Mouse (Mus musculus) Patski (cell line): Measurements from ENCODE around the gene Sema6b. TPM values are rescaled to one million over a fixed set of nuclear protein-coding genes. Genes with fewer than 3 reads are reported as not detected.

Source experiments
- ATAC-seq: fragments of 100-300 bp; one replicate; pipeline ENCODE4 v1.8.0; 2021
- CTCF ChIA-PET: fragments of 350-600 bp; sonication (Branson Sonifier 250); formaldehyde crosslinking; loops from one replicate; lab custom pipeline; 2022; ENCODE audit warnings: inconsistent platforms; lab: Charles Lee
- POLR2A ChIA-PET: fragments of 350-600 bp; sonication (Branson Sonifier 250); formaldehyde crosslinking; loops from one replicate; lab custom pipeline; 2022; ENCODE audit warnings: antibody characterized with exemption, inconsistent platforms; lab: Charles Lee
- DNase-seq: peaks from one replicate; pipeline ENCODE4 v3.0.0-alpha.2; 2011; ENCODE audit warnings: low read depth, low spot score
- H3K27me3 ChIP-seq: fragments of 371-371 bp; one replicate; pipeline ENCODE4 v1.5.1; 2021
- CTCF ChIP-seq: fragments of 100-300 bp; IDR thresholded peaks from one replicate; pipeline ENCODE4 v1.5.1; 2021
- in situ Hi-C: fragments of 300-500 bp; cut with MboI; formaldehyde crosslinking; loops from 3 replicates; pipeline ENCODE4 v1.11.1; 2018; ENCODE audit warnings: low pct_unique_long_range_greater_than_20kb, mixed read lengths
- polyA plus RNA-seq: library from polyadenylated mRNA; unstranded; gene quantifications from one replicate; pipeline ENCODE4 v1.2.3, GENCODE M21; 2021

Gene Sema6b
- polyA plus RNA-seq, 1 experiment from 2014 or later: 2.0 TPM

- H3K27me3 ChIP-seq: peaks cover 78% of the 10 kb centered on the region
- in situ Hi-C loops: no loop called here
- ATAC-seq (no peak), DNase-seq (no peak)
- no peak for TF ChIP-seq CTCF
- POLR2A ChIA-PET: no interaction called here
- CTCF ChIA-PET: interaction anchor here (0.9 to 1.0 kb wide), 3 partner anchors 13 to 28 kb away, joined by 3 to 4 read pairs (median 3); no protein-coding TSS in a partner anchor
Observed at GRCm38 (mm10) chr17:56147420-56147819, 7.3 kb upstream of the Sema6b start.

- no peak for TF ChIP-seq CTCF
- POLR2A ChIA-PET: no interaction called here
- in situ Hi-C loops: no loop called here
- ATAC-seq (no peak), DNase-seq (no peak)
- CTCF ChIA-PET: no interaction called here
- peaks cover 79% of the 10 kb centered on the region for H3K27me3 ChIP-seq
Observed at GRCm38 (mm10) chr17:56146131-56146530, 6.0 kb upstream of the Sema6b start.

DNA sequence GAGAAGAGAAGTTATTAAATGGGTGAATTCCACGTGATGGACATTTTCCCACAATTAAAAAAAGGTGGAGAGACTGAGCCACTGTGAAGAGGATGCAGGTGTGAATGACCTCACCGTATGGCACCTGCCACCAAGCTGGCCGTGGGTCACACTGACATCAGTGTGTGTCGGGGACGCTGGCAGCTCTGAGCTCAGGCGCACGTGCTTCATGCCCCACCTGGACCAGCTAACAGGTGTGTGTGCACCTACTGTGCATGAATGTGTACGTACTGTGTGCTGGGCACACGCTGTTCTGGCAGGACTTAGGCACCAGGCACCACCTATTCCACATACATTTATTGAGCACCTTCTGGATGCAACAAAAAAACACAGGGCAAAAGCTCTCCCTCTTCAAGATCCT, 4.4 kb upstream of the Sema6b start:
- POLR2A ChIA-PET: no interaction called here
- in situ Hi-C loops: no loop called here
- CTCF ChIA-PET: no interaction called here
- H3K27me3 ChIP-seq: peaks cover 71% of the 10 kb centered on the region
- no peak for TF ChIP-seq CTCF
- DNase-seq (no peak), ATAC-seq (no peak)

DNA sequence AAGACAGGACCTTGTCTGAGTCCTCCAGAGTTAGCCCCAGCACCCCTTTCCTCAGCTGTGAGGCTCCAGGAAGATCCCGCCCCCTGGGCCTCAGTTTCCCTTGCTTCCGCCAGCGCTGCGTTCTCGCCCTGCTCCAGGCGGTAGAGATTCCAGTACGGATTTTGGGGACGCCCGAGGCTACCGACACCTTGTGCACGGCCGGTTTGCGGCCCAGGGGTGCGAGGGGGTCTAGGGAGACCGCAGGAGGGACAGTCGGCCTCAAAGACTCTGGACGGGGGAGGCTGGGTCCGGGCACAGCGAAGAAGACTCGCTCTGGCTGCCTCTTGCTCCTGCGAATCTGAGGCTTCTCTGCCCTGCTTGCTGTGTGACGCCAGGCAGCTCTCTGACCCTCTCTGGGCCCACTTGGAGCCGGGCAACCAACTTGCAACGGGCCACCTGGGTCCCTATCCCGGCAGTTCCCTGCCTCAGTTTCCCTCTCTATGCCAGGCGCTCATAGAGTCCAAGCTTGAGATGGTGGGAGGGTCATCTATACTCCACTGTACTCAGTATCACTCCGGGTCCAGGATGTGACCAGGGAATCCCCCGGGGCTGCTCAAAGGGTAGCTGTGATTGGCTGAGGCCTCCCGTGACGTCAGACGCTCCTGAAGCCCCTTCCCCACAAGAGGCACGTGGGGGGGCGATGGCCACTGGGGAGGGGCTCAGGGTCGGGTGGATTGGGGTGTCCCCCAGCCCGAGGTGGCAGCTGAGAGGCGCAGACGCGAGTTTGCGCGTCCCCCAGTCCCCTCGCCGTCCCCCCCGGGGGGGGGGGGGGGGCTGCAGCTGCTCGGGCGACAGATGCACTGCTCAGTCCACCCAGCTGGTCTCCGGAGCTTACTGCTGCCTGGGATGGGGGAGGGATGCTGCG, 1.8 kb upstream of the Sema6b start:
- peak; percentile 18 for ATAC-seq
- in situ Hi-C loops: no loop called here
- peaks cover 57% of the 10 kb centered on the region for H3K27me3 ChIP-seq
- POLR2A ChIA-PET: no interaction called here
- no peak for DNase-seq
- CTCF ChIA-PET: no interaction called here
- no peak for TF ChIP-seq CTCF

DNA sequence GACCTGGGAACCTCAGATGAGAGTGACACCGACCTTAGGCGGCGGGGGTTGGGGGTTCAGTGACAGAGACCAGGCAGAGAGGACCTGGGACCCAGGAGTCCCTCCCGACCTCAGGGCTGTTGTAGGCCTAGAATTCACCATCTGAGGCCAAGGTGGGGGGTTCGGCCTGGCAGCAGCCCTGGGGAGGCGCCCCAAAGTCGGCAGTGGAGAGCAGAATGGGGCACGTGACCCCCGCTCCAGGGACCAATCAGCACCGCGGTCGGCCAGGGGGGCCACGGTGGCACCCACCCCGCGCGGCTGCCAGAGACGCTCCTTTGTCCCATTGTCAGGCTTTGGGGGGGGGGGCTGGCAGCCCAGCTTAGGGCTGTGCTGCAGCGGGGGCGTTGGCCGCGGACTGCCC, 788 bp downstream of the Sema6b start:
- CTCF ChIA-PET: interaction anchor here (0.8 kb wide), 1 partner anchor 116 kb away, joined by 3 read pairs; no protein-coding TSS in a partner anchor
- H3K27me3 ChIP-seq: peaks cover 34% of the 10 kb centered on the region
- POLR2A ChIA-PET: no interaction called here
- no peak for TF ChIP-seq CTCF
- no peak for ATAC-seq
- in situ Hi-C loops: no loop called here
- no peak for DNase-seq

DNA sequence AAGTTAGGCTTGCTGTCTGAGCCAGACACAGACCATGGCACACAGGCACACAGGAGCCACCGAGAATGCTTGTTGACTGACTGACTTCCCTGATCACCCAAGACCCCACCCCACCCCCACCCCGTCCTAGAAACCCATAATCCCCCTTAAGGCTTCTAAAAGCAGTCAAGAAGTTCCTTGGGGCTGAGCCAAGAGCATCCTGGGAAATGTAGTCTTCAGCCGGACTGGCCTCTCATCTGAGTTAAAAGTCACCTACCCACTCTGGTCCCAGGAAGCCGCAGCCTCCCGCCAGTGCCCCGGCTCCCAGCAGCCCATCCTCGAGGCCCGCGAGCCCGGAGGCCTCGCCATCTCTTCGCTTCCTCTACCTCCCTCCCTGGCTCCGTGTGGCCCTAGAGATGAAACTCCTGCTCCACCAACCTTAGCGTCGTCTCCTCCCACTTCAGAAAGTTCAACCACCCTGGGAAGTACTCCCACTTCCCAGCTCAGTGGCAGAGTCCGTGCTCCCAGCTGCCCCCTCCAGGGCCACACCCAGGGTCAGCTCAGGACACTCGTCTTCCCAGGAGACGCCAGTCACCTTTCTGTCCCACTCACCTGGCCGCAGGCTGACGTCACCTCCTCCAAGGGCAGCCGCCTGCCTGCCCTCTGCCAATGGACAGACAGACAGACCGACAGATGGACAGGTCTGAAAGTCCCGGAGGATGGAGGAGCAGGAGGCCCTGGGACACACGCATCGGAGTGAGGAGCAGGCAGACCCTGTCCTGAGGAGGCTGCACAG, 2.1 kb downstream of the Sema6b start:
- ATAC-seq: no peak
- ChIA-PET CTCF (no interaction called here), POLR2A (no interaction called here)
- DNase-seq: no peak
- peaks cover 21% of the 10 kb centered on the region for H3K27me3 ChIP-seq
- in situ Hi-C loops: no loop called here
- no peak for TF ChIP-seq CTCF

GRCm38 (mm10) chr17:56136558-56136957, 3.6 kb downstream of the Sema6b start:
- no peak for ATAC-seq
- CTCF ChIA-PET: interaction anchor here (1.0 to 2.6 kb wide), 2 partner anchors 14 to 23 kb away, joined by 3 to 12 read pairs; no protein-coding TSS in a partner anchor

DNA sequence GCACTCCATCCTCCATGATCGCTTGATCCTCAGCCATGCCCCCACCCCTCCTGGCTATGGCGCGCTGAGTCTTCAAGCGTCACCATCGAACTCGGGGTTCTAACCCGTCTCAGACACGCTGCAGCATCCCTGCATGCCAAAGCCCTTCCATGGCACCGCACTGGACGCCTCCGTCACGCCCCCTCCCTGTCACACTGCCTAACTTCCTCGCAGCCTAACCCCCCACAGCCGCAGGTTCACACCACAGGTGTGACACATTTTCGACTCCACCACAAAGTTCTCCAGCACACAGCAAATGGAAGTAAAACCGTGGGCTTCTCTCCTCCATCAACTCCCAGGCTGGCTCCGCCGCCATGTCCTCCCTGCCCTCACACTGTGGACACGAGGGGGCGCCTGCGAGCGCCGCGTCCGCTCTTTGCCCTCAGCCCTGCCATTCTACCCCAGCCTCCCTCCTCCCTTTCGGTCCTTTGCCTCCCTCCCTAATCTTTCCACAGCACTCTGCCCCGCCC, 5.6 kb downstream of the Sema6b start:
- DNase-seq (no peak), ATAC-seq (no peak)
- in situ Hi-C loops: loop anchor here (5.0 kb wide), 1 partner anchor 118 kb away; no protein-coding TSS in a partner anchor
- POLR2A ChIA-PET: no interaction called here
- no peak for TF ChIP-seq CTCF
- H3K27me3 ChIP-seq: peaks cover 8% of the 10 kb centered on the region
- CTCF ChIA-PET: interaction anchor here (0.7 to 3.1 kb wide), 6 partner anchors 22 to 121 kb away, joined by 3 to 12 read pairs (median 6); no protein-coding TSS in a partner anchor

More at GRCm38 (mm10) chr17:56136558-56136957, 3.6 kb downstream of the Sema6b start:
- in situ Hi-C loops: no loop called here
- no peak for DNase-seq
- H3K27me3 ChIP-seq: peaks cover 16% of the 10 kb centered on the region
- TF ChIP-seq CTCF: no peak
- POLR2A ChIA-PET: no interaction called here

- ChIA-PET POLR2A (no interaction called here), CTCF (interaction anchor here (0.6 to 3.1 kb wide), 9 partner anchors 13 to 122 kb away, joined by 3 to 12 read pairs (median 4); partner anchors contain the start of gene Plin5)
- DNase-seq (no peak), ATAC-seq (no peak)
- in situ Hi-C loops: loop anchor here (5.0 kb wide), 1 partner anchor 119 kb away; no protein-coding TSS in a partner anchor
- H3K27me3 ChIP-seq: peaks cover under 1% of the 10 kb centered on the region
- TF ChIP-seq CTCF: no peak
Observed at GRCm38 (mm10) chr17:56133457-56134363, 6.4 kb downstream of the Sema6b start.
